ENCODE assay signal across 26 mouse cellular contexts in the genomic region with DNA sequence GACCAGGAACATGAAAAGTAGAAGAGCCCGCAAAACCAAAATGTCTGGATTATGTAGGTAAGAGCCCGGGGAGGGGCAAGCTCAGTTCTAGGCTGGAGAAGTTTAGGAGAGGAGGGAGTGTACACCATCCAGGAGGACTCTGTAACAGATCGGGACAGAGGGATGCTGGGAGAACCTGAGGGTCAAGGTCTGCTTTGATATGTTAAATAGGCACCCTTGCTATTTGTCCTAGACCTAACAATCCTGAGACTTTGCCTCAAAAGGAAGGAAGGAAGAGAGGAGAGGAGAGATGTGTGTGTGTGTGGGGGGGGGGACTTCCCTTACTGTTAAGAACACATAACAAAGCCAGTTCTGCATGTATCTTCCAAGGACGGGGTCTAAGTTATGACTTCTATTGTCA. TPM values are rescaled to one million over a fixed set of nuclear protein-coding genes. Genes with fewer than 3 reads are reported as not detected.
DNase-seq lines count a peak whose midpoint lies in the region; TF ChIP-seq lines count a peak whose summit lies in the region.
"Had no signal": no experiment of that assay in that cellular context is flagged by ENCODE, and none has a peak within 500 bp of the region (broad histone marks: within the 10 kb centered on the region; RNA-seq: fewer than 3 reads in every experiment).

No protein-coding gene starts in this region.

- H3K4me3 ChIP-seq in small intestine, adult 2 months (ENCODE audit: low read depth, low read length): no peak overlapping the region
- H3K4me3 ChIP-seq: embryonic facial prominence, embryonic 10.5 days; embryonic facial prominence, embryonic 12.5 days; forebrain, embryonic 13.5 days; forebrain, embryonic 15.5 days had no signal

- WGBS in small intestine, adult 2 months: 69% methylated on average over 4 of the region's 4 CpGs

- H3K4me1 ChIP-seq in small intestine, adult 2 months (ENCODE audit: control insufficient read depth, insufficient read depth, insufficient read length, low read length): peaks cover 27% of the 10 kb centered on the region
- H3K4me1 ChIP-seq: embryonic facial prominence, embryonic 12.5 days; forebrain, embryonic 13.5 days; forebrain, embryonic 15.5 days had no signal

- TF ChIP-seq CTCF in small intestine, adult 2 months (IDR thresholded peaks at IDR 0.05; ENCODE audit: extremely low read depth, insufficient read length, insufficient replicate concordance, low read depth, low read length): no peak

- no peaks in the 10 kb centered on the region for H3K36me3 ChIP-seq in small intestine, adult 2 months (ENCODE audit: control insufficient read depth, insufficient read depth, low read length)
- H3K36me3 ChIP-seq: embryonic facial prominence, embryonic 10.5 days; embryonic facial prominence, embryonic 12.5 days; forebrain, embryonic 15.5 days; G1E had no signal

- H3K27ac ChIP-seq in small intestine, adult 2 months (ENCODE audit: insufficient read depth, low read depth, low read length): peak overlapping the region; percentile 32; the same call in 1 of the 2 replicates
- H3K27ac ChIP-seq: embryonic facial prominence, embryonic 10.5 days; embryonic facial prominence, embryonic 12.5 days; forebrain, embryonic 13.5 days; forebrain, embryonic 15.5 days had no signal

- H3K27me3 ChIP-seq in small intestine, adult 2 months (ENCODE audit: control insufficient read depth, insufficient read depth, low read length): no peaks in the 10 kb centered on the region
- H3K27me3 ChIP-seq: embryonic facial prominence, embryonic 12.5 days; forebrain, embryonic 13.5 days; forebrain, embryonic 15.5 days; Patski had no signal

- no peak for TF ChIP-seq POLR2A in small intestine, adult 2 months (IDR thresholded peaks at IDR 0.05; ENCODE audit: low read depth, low read length)

- DNase-seq in ES-CJ7 (ENCODE audit: low read depth, low spot score): peak; percentile 78
- peak; percentile 87 for DNase-seq in R1 (ENCODE audit: low read depth, low spot score)
- DNase-seq in gastrocnemius, postnatal 10 days: no peak
- DNase-seq in cerebellum, postnatal 14 days: no peak
- DNase-seq: adrenal gland, adult 8-10 months; adrenal gland, postnatal 14 days; adrenal gland, postnatal 36 days; cerebellum, adult 11 months; cerebellum, adult 18-20 months; cerebellum, adult 8-10 months; cerebellum, adult 9-11 months; cerebellum, postnatal 25 days; forebrain, postnatal 0 days had no signal

RNA-seq across cellular contexts. Expression of a gene that starts 6.5 kb away (rescaled TPM):
- 47.2 and 68.9 TPM in 2 replicates for polyA plus RNA-seq in small intestine, adult 2 months (2012; rRNA removed)
- not detected for total RNA-seq in gastrocnemius, postnatal 10 days (2021)
- total RNA-seq: adrenal gland, adult 18-20 months; adrenal gland, adult 8-10 months; adrenal gland, postnatal 14 days; adrenal gland, postnatal 36 days; forebrain, postnatal 0 days had no signal
- polyA plus RNA-seq: activated CD4-positive, CD25-positive, alpha-beta regulatory T cell, adult 4 months; C2C12; cortical plate, adult 2 months; embryonic facial prominence, embryonic 10.5 days; embryonic facial prominence, embryonic 12.5 days; embryonic facial prominence, embryonic 14.5 days; forebrain, embryonic 11.5 days; forebrain, embryonic 13.5 days; forebrain, embryonic 15.5 days; forebrain, postnatal 0 days; G1E; Patski had no signal

RNA-seq across cellular contexts. Expression of a gene that starts 36.2 kb away (rescaled TPM):
- 165 and 177 TPM in 2 replicates for polyA plus RNA-seq in small intestine, adult 2 months (2012; rRNA removed)
- total RNA-seq in gastrocnemius, postnatal 10 days (2021): 1 to 10 TPM; 2.0 to 2.4 TPM
- polyA plus RNA-seq: activated CD4-positive, CD25-positive, alpha-beta regulatory T cell, adult 4 months; C2C12; G1E; Patski had no signal

RNA-seq across cellular contexts. Expression of a gene that starts 45.8 kb away (rescaled TPM):
- 0.14 TPM in 1 of 2 replicates, not detected in the other for polyA plus RNA-seq in small intestine, adult 2 months (2012; rRNA removed)
- not detected for total RNA-seq in gastrocnemius, postnatal 10 days (2021)
- total RNA-seq: forebrain, postnatal 0 days; G1E had no signal
- polyA plus RNA-seq: activated CD4-positive, CD25-positive, alpha-beta regulatory T cell, adult 4 months; cortical plate, adult 2 months; embryonic facial prominence, embryonic 14.5 days; forebrain, embryonic 11.5 days; forebrain, embryonic 13.5 days; forebrain, embryonic 15.5 days; forebrain, postnatal 0 days; G1E; Patski had no signal

Comparison
In these comparisons a context has a peak if more than half of its experiments do, and no peak if none do; other contexts are left out.
1. DNase-seq: peak in ES-CJ7 (single experiment) and R1 (single experiment); none in gastrocnemius, postnatal 10 days (single experiment) and cerebellum, postnatal 14 days (0 of 2).